Mouse (Mus musculus) layer of hippocampus, adult 18-20 months (tissue): Measurements from ENCODE around the gene Sp1. TPM values are rescaled to one million over a fixed set of nuclear protein-coding genes. Genes with fewer than 3 reads are reported as not detected.

Experiments used
- DNase-seq, 2 experiments: peaks; one replicate each; pipeline ENCODE4 v3.0.0; 2022; ENCODE audit warnings: low spot score in 2 of 2
- total RNA-seq, 2 experiments: library from RNA; stranded (reverse); gene quantifications; 2 replicates each; pipeline ENCODE4 v1.2.3; 2021

Sp1 gene
- total RNA-seq, 2 experiments from 2014 or later, result 25.7 to 26.3 TPM

DNA sequence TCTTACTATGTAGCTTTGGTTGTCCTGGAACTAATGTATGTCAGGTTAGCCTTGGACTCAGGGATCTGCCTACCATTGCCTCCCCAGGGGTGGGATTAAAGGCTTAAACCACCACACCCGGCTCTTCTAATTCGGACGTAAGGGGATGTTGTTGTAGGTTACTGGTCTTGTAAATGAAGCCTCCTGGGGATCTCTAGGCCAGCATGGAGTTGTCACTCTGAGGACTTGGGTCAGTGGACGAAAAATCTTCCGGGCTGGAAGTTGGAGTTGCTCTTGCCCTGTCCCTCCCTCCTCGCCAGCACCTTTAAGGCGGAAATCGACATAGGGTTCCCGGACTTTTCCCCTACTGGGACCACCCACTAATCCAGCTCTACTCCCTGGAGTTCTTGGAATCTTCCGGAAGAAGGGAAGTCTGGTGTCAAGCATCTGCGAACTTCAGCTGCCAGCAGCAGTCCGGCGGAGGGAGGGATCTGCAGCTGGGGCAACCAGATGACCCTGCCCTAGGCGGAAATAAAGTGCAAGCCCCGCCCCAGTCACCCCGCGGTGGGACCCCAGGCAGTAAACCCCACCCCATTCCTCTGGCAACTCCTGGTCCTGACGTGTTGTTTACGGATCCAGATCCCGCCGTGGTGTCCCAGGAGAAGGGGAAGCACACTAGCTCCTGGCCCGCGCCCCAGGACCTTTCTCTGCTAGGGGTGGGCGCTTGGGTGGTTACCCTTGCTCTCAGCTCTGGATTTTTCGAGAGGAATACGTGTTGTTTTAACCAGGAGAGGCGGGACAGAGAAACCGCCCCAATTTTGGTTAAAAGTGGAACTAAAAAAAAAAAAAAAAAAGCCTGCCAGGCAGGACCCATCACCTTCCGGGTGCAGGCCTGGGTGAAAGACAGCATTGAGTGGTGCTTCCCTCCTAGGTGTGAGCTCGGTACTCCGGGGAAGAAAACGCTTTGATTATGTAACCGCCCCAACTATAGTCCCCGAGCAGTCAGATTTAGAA, 6.4 kb upstream of the Sp1 start:
- DNase-seq, result peak; percentile 35 to 69

DNA sequence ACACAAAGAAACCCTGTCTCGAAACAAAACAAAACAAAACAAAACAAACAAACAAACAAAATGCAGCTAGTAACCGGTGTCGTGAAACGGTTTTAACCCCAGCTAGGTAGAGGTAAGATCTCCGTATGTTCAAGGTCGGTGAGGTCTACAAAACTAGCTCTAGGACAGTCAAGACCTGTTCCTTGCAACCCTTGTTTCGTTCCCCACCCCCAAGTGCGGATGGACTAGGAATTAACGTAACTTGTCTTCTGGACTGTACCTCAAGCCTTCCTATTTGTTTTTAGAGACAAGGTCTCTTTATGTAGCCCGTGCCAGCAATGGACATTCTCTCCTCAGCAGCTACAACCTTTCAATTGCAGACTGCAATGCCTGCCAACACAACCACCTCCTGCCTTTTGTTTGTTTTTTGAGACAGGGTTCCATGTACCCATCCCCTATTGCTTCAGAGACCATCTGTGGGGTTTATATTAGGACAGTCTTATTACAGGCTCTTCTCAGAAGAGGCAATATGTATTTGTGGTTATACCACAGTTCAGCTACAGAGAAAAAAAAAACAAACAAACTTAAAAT, 5.4 kb upstream of the Sp1 start:
- no peak for DNase-seq

DNA sequence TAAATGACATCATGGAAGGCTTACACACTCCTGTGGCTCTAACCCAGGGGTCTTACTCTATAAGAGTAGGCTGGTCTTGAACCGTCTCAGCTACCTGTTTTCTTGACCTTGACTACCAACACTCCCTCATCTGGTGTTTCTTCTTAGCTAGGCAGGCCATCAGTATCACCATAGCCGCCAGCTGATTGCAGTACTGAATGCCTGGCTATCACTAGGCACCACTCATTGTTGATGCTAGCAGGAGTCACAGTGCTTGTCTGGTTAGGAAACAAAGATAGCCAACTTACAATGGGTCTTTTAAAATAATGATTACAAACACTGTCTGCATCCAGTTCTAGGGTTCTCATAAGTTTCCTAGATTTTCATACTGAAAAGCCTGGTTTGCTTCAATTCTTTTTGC, 4.7 kb upstream of the Sp1 start:
- no peak for DNase-seq

DNA sequence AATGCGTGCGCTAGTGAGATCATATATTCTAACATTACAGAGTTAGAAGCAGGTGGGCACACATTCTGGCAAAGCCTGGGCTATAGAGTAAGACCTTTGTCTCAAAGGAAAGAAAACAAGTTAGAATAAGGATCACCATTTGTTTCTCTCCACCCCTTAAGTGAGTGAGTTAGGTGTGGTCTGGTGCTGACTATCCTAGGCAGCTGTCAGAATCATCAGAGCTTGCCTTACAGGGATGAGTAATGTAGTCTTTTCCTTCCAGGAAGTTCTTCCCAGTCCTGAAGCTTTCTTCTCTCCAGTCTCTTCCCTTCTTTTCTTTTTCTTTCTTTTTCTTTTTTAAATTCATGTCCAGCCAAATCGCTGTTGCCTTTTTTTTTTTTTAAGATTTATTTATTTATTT, 3.7 kb upstream of the Sp1 start:
- no peak for DNase-seq

DNA sequence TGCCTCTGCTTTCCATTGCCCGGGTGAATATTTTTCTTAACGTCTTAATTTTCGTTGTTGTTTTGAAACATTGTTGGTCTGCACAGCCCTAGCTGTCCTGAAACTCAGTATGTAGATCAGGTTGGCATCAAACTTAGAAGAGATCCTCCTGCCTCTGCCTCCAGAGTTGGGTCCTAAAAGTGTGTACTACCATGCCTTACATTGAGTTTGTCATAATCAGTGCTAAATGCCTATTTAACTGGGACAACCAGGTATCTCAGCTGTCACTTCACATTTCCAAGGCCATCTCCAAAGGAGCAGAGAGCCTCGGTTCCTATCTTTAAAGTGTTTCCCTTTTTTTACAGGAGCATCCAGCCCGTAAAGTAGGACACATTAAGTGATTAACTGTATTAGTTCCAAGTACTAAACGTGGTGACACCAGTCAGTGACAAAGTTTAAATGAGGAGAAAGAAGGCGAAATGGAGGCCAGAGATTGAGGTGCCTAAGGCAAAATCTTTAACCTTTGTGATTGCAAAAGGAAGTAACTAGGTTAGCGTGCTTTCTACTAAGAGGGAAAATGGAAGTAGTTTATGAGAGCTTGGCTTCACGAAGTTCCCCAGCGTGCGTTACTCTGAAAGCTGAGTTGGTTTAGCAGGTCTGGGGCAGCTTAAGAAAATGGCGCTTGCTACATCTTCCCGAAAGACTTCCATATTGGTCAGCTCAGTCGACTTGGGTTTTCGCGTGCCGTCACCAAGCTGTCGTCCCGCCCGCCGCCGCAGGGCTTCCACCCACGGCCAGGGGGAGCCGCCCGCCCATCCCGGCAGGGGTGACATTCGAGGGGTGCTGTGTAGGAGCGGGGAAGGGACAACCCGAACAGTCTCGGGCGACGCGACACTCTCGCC, 1.1 kb upstream of the Sp1 start:
- no peak for DNase-seq

DNA sequence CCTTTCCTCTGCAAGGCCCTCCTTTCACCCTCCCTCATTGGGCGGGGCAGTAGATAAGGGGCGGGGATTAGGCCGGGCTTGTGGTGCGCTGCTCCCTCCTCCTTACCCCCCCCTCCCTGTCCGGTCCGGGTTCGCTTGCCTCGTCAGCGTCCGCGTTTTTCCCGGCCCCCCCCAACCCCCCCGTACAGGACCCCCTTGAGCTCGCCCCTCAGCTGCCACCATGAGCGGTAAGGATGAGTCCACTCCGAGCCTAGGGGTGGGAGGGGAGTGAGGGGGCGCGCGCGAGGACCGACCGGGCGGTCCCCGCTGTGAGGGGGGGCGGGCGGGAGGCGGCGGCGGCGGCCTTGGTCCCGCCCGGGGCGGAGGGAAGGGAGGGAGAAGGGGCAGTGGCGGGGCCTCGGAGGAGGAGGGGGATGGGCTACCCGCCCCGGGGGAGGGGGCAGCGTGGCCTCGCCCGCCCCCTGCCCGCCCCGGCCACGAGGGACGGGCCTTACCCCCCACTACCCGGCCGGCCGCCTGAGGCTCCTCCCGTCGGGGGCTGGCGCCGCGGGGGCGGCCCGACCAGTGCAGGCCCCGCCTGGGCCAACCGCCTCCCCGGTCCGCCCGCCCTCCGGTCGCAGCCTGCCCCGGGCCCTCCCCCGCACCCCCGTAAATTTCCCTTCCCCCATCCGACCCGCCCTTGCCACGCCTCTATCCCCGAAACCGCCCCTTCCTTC, 411 bp downstream of the Sp1 start:
- peak; percentile 57 to 63 for DNase-seq

DNA sequence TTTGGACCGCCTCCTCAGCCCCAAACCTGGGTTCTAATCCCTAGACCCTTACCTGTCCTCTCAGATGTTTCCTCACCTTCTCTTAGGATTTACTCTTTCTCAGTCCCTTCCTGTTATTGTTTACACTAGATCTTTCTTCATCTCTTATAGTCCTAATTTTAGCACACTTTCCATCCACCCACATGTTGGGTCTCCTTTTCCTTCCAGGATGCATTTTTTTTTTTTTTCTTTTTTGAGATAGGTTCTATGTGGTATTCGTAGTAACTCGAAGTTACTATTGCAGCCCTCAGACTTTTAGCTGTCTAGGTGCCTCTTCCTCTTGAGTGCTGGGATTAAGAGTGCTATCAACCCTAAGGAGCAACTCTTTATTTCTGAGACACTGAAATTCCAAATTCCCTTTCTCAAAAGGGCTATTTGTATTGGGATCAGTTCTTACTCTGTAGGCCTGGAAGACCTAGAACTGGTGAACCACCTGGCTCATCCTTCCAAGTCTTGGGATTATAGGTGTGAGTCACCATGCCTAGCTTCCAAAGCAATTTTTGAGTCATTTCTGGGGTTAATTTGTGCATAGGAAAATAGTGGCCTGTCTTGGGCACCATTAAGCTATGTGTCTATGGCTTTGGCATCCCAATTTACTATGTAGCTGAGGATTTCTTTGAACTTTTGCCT, 1.1 kb downstream of the Sp1 start:
- DNase-seq, result no peak

DNA sequence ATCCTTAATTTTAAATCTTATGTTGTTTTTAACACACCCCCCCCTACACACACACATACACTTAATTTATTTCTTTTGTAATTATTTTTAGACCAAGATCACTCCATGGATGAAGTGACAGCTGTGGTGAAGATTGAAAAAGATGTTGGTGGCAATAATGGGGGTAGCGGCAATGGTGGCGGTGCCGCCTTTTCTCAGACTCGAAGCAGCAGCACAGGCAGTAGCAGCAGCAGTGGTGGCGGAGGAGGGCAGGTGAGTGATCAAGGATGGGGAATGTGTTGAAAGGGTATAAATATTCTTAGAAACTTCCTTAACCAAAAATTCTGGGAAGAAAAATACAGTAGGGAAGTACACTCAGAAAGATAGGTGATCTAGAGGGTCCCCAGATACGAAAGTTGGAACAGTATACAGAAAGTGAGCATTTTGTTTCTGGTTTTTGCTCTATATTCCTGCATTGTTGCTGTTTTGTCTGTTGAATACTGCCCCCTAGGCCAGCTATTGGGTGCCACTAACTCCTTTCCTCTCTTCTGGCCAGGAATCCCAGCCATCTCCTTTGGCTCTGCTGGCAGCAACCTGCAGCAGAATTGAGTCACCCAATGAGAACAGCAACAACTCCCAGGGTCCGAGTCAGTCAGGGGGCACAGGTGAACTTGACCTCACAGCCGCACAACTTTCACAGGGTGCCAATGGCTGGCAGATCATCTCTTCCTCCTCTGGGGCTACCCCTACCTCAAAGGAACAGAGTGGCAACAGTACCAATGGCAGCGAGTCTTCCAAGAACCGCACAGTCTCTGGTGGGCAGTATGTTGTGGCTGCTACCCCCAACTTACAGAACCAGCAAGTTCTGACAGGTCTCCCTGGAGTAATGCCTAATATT, 2.0 kb downstream of the Sp1 start:
- DNase-seq, result no peak

DNA sequence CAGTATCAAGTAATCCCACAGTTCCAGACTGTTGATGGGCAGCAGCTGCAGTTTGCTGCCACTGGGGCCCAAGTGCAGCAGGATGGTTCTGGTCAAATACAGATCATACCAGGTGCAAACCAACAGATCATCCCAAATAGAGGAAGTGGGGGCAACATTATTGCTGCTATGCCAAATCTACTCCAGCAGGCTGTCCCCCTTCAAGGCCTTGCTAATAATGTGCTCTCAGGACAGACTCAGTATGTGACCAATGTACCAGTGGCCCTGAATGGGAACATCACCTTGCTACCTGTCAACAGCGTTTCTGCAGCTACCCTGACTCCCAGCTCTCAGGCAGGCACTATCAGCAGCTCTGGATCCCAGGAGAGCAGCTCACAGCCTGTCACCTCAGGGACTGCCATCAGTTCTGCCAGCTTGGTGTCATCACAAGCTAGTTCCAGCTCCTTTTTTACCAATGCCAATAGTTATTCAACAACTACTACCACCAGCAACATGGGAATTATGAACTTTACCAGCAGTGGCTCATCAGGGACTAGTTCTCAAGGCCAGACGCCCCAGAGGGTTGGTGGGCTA, 2.7 kb downstream of the Sp1 start:
- DNase-seq, result no peak

DNA sequence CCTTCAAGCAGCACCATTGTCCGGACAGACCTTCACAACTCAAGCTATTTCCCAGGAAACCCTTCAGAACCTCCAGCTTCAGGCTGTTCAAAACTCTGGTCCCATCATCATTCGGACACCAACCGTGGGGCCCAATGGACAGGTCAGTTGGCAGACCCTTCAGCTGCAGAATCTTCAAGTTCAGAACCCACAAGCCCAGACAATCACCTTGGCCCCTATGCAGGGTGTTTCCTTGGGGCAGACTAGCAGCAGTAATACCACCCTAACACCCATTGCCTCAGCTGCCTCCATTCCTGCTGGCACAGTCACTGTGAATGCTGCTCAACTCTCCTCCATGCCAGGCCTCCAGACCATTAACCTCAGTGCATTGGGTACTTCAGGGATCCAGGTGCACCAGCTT, 3.3 kb downstream of the Sp1 start:
- no peak for DNase-seq

DNA sequence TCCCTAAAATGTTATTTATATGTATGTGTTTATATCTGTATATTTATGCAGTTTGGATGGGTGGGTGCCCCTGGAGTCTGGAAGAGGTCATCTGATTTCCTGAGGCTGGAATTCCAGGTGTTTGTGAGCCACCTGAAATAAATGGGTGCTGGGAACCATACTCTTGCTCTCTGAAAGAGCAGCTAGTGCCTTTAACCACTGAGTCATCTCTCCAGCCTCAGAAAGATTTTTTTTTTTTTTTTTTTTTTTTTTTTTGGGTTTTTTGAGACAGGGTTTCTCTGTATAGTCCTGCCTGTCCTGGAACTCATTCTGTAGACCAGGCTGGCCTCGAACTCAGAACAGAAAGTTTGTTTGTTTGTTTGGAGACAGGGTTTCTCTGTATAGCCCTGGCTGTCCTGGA, 5.1 kb downstream of the Sp1 start:
- no peak for DNase-seq

DNA sequence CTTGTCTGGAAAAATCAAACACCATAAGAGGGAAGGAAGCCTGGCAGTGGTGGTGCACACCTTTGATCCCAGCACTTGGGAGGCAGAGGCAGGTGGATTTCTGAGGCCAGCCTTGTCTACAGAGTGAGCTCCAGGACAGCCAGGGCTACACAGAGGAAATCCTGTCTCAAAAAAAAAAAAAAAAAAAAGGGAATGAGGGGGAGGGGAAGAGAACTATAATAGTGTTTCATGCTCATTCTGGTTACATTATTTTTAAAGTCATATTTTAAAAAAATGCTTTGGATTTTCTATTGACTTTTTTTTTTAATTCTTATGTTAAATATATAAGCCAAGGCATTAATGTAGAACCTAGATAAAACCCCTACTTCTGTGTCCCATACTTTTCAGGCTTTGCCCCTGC, 7.7 kb downstream of the Sp1 start:
- no peak for DNase-seq

DNA sequence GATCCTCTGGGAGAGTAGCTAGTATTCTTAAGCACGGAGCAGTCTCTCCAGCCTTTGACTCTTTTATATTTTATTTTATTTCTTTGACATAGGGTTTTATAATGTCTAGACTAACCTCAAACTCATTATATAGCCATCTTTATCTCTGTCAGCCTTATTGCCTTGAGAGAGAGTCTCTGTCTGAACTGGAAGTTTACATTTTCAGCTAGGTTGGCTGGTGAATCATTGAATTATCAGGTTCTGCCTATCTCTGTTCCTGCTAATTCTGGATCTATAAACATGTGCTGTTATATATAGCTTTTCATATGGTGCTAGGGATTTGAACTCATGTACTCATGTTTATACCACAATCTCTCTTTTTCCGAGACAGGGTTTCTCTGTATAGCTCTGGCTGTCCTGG, 11.6 kb downstream of the Sp1 start:
- DNase-seq, result no peak

DNA sequence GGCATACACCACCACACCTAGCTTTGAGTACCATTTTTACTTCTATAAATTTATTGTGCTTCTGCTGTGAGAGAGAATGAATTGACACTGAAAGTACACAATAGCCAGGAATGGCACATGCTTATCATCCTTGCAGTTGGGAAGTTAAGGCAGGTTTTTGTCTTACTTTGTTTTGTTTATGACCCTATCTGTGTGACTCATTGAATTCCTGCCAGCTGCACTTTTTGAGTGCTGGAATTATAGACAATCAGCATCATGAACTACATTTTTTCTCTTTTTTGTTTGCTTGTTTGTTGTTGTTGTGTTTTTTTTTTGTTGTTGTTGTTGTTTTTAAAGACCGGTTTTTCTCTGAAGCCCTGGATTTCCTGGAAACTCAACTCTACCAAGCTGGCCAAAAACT, 15.0 kb downstream of the Sp1 start:
- no peak for DNase-seq

DNA sequence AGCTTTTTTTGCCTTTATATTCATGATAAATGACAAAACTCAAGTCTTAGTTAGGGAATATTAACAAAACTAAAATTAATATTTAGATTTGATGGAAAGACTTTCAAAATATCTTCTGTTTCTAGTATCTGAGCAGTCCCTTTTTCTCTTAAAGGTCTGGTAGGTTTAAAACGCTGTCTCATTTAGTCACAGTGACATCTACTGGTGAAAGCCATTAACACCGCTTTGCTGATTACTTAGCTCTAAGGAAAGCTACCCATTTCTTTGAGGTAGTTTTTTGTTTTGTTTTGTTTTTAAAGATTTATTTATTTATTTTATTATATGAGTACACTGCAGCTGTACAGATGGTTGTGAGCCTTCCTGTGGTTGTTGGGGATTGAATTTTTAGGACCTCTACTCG, 15.5 kb downstream of the Sp1 start:
- DNase-seq, result peak in 1 of 2 experiments; percentile 71

DNA sequence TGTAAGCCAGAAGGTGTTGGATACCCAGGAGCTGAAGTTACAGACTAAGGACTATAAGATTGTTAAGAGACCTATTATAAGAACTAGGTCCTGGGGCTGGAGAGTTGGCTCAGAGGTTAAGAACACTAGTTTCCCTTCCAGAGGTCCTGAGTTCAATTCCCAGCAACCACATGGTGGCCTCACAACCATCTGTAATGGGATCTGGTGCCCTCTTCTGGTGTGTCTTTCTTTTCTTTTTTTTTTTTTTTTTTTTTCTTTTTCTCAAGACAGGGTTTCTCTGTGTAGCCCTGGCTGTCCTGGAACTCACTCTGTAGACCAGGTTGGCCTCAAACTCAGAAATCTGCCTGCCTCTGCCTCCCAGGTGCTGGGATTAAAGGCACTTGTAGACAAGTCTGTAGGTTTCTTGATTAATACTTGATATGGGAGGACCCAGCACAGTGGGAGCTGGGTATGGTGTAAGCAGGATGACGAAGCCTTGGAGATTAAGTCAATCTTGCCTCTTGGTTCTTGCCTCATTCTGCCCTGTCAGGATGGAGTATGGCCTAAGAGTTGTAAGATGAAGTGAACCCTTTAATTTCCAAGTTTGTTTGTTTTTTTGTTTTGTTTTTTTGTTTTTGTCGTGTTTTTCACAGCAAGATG, 17.8 kb downstream of the Sp1 start:
- DNase-seq, result no peak

DNA sequence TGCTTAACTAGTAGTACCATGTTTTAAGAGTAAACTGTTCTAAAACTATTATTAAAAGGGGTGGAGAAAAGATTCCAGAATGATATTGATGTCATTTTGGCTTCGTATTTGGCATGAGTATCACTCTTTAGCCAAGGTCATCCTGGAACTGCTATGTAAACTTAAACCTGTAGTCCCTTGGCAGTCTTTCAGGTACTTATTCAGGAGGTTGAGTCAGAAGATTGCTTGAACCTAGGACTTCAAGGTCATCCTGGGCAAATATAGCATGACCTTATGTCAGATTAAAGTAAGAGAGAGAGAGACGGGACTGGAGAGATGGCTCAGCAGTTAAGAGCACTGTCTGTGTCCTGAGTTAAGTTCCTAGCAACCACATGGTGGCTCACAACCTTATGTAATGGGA, 18.7 kb downstream of the Sp1 start:
- DNase-seq, result no peak

DNA sequence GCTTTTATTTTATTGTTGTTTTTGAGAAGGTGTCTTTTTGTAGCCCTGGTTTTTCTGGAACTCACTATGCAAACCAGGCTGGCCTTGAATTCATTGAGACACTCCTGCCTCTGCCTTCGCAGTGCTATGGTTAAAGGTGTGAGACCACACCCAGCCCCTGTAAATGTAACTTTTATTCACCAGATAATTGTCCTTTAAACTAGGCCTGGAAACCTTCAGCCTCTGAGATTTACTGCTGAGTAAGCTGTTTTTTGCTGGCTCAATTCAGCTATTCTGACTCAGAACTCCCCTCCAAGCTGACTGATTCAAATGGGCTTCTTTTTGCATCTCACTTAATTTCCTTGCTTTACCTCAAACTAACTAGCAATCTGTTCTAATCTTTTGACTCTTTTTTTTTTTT, 21.0 kb downstream of the Sp1 start:
- no peak for DNase-seq

DNA sequence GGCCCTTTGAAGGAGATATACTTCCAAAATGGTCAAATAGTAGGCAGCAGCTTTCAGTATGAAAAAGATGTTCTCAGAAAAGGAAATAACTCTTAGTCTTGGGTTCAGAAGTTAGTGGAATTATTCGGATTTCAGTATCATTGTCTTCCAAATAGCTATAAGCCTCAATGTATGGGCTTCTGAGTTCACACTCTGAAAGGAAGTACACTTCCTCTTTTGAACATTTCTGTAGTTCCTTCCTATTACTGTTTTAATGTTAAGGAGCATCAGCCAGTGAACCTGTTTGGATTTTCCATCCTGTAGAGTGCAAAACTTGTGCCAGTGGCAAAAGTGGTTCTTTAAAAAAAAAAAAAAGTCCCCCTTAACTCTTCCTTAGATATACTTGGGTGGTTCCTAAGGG, 26.1 kb downstream of the Sp1 start:
- DNase-seq, result no peak
